Mouse (Mus musculus) CD4-positive helper T cell, adult 2 months (primary cell): ENCODE data around the gene Erich4.

ENCODE experiments used
- DNase-seq: peaks from one replicate; pipeline ENCODE4 v3.0.0-alpha.2; 2012; ENCODE audit warnings: low read depth, missing footprints, low spot score

Gene Erich4

GRCm38 (mm10) chr7:25623857-25624370 lies 8.2 kb upstream of the Erich4 start:
- no peak for DNase-seq

GRCm38 (mm10) chr7:25620751-25621150 lies 5.1 kb upstream of the Erich4 start:
- DNase-seq: no peak

GRCm38 (mm10) chr7:25620101-25620500 lies 4.4 kb upstream of the Erich4 start:
- DNase-seq: no peak

GRCm38 (mm10) chr7:25619722-25619991 lies 4.0 kb upstream of the Erich4 start:
- no peak for DNase-seq

GRCm38 (mm10) chr7:25618865-25619721 lies 3.4 kb upstream of the Erich4 start, which contains the start of gene Dmac2:
TSS of gene Dmac2 (plus strand) at chr7:25619414.
- DNase-seq: peak; percentile 99

GRCm38 (mm10) chr7:25617376-25618160 lies 1.9 kb upstream of the Erich4 start:
- DNase-seq: no peak

GRCm38 (mm10) chr7:25614831-25615705 lies 624 bp downstream of the Erich4 start:
- no peak for DNase-seq

GRCm38 (mm10) chr7:25614086-25614485 lies 1.6 kb downstream of the Erich4 start:
- DNase-seq: no peak

- DNase-seq: no peak
Measured at GRCm38 (mm10) chr7:25611501-25611900, 4.2 kb downstream of the Erich4 start.

- no peak for DNase-seq
Measured at GRCm38 (mm10) chr7:25610056-25610455, 5.6 kb downstream of the Erich4 start.

- no peak for DNase-seq
Measured at GRCm38 (mm10) chr7:25607196-25607595, 8.5 kb downstream of the Erich4 start.

GRCm38 (mm10) chr7:25606625-25607063 lies 9.0 kb downstream of the Erich4 start:
- no peak for DNase-seq

- DNase-seq: no peak
Measured at GRCm38 (mm10) chr7:25601346-25601745, 14.3 kb downstream of the Erich4 start.

- DNase-seq: no peak
Measured at GRCm38 (mm10) chr7:25600666-25601065, 15.0 kb downstream of the Erich4 start.

GRCm38 (mm10) chr7:25599663-25600062 lies 16.0 kb downstream of the Erich4 start:
- DNase-seq: peak; percentile 66

GRCm38 (mm10) chr7:25593859-25594258 lies 21.8 kb downstream of the Erich4 start:
- DNase-seq: no peak

GRCm38 (mm10) chr7:25591226-25591625 lies 24.5 kb downstream of the Erich4 start:
- DNase-seq: no peak

GRCm38 (mm10) chr7:25585351-25586204 lies 30.1 kb downstream of the Erich4 start:
- DNase-seq: no peak

GRCm38 (mm10) chr7:25584651-25585050 lies 31.0 kb downstream of the Erich4 start:
- no peak for DNase-seq

- DNase-seq: no peak
Measured at GRCm38 (mm10) chr7:25582301-25582810, 33.3 kb downstream of the Erich4 start.
